Mouse (Mus musculus): ENCODE measurements around the gene Hexdc.
A peak's percentile ranks its signal among the peaks of the same experiment; 100 is the strongest.

Hexdc gene

DNA sequence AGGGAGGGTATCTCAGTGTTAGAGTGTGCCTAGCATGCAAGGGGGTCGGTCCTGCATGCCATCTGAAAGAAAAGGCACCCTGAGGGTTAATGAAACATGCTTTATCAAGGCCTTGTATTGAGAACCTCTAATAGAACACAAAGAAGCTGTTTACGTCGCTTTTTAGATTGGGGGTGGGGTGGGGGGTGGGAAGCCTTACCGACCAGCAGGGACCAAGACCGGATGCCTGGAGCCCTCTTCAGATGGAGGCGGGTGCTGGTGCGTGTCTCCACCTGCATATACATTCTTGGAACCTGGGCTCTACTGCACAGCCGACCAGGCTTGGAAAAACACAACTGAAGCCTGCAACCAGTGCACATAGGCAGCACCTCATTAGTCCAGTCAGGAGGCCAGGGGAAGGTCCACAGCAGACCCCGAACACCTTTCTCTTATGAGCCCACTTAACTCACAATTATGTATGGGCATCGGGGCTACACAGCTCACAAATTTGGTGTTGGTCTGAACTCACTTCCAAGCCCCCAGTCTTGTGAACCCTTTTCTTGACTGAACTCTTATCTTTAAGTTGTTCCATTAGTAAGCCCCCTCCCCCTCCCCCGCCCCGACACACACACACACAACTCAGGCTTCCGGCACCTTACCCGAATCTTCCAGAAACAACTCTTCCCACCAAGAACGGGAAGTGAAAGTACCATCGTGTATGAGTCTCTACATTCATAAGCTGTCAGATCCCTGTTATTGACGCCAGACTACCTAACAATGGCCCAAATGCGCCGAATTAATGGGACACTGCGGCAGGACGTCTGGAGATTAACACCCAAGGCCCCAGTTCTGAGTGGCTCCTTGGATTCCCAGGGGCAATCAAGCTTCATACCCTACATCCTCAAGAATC is 24.1 kb downstream of the Hexdc start:
- DNase-seq (ENCODE audit: low spot score), result no peak

DNA sequence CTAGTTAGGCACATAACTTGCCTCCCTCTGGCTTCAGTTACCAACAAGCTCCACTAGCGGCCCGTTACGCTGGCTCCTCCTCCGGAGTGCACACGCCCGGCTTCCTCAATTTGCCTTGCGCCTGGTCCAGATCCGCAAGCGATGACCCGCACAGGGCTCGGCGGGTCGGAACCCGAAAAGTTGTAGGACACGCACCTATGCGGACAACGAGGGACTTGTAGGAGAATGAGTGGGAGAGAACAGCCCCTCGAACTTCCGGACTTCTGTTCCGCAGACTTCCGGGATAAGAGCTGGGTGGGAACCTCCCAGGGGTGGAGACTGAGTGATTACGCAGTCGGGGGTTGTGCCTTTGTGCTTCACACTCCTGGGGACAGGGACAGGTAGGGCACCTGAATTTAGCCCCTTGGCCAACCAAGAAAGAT is 24.8 kb downstream of the Hexdc start, which contains the start of gene Cybc1:
Gene Cybc1 (minus strand): TSS at position 305 of the 422 bp plus-strand sequence.
- peak; percentile 64 for DNase-seq (ENCODE audit: low spot score)

DNA sequence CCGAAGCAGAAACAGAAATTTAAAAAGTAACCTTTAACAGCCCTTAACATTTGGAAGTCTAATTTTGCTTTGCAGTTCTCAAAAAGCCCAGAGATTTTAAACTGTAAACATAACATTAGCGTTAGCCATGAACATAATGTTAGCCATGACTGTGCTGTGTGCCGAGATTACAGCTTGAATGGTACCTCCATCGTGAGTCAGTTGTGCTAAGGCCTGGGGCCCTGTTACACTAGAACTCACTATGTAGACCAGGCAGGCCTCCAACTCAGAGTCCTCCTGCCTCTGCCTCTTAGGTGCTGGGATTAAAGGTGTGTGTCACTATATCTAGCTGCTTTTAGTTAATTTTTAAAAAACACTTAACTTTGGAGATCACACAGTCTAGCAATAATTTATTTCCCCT is 27.0 kb downstream of the Hexdc start:
- no peak for DNase-seq (ENCODE audit: low spot score)

DNA sequence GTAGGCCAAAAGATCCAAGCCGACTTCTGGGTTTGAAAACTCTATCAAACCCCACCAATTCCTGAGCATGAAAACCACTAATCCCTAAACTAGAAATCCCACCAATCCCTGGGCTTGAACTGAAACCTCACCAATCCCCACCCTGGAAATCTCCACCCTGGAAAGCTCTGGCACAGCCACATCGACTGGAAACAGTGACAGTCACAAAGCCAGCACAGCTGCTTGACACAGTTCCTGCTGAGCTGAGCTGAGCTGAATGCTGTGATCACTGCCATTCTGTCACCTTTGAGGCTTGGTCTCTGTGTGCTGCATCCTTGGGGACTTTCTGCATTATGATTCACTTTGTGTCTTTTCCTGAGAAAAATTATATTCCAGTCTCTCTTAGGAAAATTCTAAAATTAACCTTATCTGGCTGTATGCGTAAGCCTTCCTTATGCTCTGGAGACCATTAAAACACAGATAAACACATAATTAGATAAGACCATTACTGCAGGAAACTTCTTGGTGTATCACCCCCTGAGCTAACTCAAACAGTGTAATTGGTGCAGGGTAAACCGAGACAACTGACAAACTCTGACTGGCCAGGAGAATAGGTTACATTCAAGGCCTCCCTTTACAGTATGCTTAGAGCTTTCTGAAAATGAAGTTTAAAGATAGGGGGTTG is 27.5 kb downstream of the Hexdc start:
- no peak for DNase-seq (ENCODE audit: low spot score)

DNA sequence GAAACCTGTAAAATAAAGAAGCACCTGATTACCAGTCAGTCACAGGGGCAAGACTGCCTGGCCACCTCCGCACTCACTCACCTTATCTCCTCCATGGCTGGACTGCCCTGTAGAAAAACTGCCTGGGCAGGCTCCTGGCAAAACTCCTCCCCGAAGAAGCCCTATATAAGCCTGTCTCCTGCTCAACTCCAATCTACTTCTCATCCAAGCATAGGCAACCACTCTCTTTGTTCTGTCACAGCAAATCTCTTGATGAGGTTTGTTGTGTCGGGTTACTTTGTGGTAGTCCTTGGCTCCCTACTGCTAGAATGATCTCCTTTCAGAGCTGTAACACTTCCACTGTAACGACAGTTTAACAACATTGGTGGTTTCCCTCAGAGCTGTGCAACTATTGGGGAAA is 28.5 kb downstream of the Hexdc start:
- no peak for DNase-seq (ENCODE audit: low spot score)

DNA sequence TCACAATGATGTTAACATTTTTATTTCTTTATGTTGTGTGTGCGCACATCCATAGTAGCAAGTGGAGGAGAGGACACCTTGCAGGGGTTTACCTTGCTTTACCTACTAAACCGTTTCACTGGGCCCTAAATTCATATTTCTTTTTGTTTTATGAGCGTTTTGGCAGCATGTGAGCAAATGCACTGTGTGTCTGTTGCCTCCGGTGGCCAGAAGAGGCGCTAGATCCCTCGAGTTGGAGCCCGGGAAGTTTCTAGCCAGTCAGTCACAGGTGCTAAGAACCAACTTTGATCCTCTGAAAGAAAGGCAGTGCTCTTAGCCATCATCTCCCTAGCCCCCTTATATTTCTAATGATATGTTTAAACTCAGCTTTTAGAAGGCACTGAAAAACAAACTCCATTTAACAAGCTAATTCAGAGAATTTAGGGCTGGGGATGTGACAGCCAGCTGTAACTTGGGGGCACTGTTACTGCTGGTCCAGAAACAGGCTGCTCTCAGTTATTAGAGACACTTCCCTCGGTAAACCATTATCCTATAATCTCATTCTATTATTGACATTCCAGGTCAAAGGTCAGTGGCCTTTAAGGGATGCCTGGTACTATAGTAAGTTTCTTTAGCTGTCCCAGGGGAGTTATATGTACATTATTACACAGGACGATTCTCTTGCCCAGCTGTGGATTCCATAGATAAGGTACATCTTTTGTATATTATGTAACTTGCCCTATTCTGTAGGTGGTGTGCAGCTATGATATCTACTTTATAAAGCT is 31.4 kb downstream of the Hexdc start:
- no peak for DNase-seq (ENCODE audit: low spot score)

DNA sequence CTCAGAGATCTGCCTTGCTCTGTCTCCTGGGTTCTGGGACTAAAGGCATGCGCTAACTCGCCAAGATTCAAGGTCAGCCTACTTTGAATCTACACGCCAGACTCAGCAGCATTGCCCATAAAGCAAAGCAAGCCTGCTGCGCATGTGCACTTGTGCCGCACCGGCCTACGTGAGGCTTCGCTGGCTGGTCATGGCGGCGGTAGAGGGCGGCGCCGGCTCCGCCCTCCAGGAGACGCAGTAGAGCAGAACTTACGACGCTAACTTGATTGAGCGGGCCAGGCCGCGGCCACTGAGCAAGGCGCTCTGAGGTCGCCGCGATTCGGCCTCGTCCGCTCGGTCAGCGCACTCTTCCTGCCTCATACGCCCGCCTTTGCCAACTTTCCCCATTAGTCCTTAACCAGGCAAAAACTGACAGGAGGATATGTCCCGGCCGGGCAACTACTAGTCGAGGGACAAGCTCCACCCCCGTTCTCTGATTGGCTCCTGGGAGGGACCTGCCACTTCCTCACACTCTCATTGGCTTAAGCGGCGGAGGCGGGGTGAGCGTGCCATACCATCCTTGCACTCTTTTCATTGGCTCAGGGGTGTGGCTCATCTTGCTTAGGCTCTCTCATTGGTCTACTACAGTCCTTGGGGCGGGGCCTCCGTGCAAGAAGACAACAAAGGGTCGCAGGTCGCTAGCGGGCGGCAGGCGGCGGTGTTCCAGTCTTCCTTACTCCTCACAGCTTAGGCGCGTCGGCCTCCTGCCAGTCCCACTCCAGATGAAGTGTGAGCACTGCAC is 32.5 kb downstream of the Hexdc start, which contains the start of gene Narf:
Gene Narf (plus strand): TSS at position 690 of the 781 bp plus-strand sequence.
- DNase-seq (ENCODE audit: low spot score), result peak; percentile 100

DNA sequence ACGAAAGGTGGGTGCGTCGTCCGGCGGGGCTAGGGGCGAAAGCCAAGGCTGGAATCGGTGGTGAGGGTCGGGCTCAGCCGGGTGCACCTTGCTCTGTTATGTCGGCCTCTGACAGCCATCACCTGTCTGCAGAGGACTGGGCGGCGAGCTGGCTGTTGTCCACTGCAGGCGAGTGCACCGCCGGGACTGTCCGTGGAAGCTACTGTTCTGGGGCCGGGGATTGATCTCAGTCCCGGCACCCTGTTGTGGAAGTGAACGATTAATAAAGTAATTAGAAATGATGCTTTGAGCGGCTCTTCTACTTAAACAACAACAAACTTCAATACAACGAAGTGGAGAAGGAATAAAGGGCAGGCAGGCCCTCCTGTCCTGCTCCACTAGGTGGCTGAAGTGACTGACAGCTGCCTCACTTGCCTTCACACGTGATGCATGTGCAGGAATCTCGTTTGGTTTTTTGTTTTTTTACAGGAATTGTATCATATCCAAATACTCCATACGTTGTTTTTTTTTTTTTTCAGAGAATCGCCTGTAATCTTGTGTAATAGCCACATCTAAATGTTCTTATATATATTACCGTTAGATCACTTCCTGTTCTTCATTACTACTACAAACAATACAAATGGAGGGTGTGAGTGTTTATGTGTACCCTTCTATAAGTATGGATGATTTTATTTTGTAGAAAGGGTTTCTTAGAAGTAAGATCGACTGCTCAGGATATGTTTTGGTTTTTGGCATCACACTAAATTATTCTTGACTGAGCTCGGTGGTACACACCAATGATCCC is 33.3 kb downstream of the Hexdc start:
- no peak for DNase-seq (ENCODE audit: low spot score)

DNA sequence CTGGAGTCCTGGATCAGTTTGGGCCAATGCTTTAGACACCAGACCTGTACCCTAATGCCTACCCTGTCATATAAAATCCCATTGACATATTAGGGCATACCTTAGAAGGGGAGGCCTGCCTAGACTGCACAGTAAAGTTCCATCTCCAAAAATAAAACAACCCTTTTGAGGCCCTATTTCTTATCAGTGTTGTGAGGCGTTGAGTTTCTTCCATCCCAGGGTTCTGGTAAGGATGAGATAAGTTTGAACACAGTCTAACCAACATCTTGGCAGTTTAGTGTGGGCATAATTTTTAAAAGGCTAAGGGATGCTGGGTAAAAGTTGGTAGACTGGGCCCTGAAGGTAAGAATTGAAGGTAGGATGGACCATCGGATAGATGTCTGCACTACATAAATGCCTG is 35.4 kb downstream of the Hexdc start:
- DNase-seq (ENCODE audit: low spot score), result no peak

DNA sequence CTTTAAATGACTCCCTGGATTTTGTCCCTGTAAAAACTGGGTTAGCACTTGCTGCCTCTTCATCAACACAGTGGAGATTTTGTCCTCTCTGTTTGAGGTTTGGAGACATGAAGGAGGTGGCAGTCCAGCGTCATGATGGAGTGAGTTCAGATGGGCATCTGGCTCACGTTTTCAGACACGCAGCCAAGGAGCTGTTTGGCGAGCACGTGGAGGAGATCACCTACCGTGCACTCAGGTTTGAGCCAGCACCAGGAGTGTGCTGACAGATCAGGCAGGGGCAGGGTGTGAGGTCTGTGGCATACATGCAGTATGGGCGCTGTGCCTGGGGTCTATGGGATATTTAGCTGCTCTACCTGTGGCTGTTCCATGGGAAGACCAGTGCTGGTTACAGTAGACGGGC is 46.0 kb downstream of the Hexdc start:
- DNase-seq (ENCODE audit: low spot score), result no peak

DNA sequence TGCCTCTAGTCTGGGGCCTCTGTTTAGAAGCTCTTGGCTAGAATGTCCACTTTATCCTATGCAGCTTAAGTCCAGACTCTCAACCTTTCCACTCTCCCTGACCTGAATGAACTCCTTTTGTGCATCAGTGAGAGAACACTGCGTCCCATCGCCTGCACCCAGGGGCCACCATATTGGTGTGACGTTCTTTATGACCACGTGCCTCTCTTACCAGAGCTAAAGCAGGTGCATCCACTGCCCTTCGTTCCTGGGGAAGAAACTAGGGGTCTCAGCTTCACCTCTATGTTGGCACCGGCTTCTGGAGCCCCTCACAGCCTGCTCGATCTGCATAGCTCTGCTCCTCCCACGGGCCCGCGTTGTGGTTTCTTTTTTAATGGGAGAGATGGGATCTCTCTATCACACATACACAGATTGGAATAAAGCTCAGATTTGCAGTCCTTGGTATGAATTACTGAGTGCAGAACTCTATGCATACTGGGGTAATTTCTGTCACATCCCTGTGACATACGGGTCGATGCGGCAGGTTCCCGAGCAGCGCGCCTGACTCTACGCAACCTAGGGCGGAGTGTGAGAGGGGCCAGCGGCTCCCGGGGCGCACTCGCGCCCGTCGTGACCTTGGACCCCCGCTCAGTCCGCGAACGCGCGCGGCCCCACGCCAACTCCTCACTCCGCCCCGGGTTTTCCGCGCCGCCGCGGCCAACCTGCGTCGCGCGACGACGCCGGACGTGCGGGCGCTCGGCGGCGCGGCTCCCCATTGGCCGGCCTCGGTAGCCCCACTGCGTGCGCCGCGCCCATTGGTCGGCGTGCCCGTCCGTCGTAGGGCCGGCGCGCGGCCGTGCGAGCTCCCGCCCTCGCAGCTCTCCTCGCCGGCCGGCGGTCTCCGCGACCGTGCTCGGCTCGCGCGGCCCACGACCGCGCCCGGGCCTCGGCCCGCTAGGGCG is 55.2 kb downstream of the Hexdc start, which contains the start of gene Foxk2:
Gene Foxk2 (plus strand): TSS at position 831 of the 941 bp plus-strand sequence.
- DNase-seq (ENCODE audit: low spot score), result peak; percentile 92

DNA sequence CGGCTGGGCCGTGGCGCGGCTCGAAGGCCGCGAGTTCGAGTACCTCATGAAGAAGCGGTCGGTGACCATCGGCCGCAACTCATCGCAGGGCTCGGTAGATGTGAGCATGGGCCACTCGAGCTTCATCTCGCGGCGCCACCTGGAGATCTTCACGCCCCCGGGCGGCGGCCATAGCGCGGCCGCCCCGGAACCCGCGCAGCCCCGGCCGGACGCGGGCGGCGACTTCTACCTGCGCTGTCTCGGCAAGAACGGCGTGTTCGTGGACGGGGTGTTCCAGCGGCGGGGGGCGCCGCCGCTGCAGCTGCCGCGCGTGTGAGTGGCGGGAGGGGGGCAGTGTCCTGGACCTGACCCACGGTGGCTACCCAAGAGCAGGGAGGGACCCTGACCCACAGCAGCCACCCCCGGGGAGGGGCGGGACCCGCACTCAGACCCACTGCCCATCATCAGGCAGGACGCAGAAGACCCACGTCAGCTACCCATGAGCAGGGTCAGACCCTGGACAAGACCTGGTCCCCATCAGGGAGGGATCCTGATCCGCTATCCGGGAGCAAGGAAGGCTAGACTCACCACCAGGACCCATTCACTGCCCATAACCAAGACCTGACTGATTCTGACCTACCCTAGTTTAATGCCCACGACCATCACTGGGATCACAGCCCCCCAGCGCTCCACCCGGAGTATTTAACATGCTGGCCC is 56.1 kb downstream of the Hexdc start:
- peak; percentile 73 for DNase-seq (ENCODE audit: low spot score)

DNA sequence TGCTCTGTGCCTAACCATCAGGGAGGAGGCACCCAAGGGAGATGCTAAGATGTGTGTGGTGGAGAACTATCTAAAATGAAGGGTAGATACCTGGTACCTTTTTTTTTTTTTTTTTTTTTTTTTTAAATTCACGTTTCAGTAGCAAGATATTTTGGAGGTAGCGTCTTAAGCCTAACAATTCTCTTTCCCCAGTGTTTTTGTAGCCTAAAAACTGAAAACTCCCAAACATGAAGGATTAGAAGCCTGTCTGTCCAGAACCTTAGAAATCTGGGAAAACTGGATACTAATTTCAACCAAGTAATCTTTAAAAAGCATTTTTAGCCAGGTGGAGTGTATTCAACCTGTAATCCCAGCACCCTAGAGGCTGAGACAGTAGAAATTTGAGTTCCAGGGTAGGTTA is 56.8 kb downstream of the Hexdc start:
- no peak for DNase-seq (ENCODE audit: low spot score)

All from testis, postnatal 14 days (tissue).